Mouse (Mus musculus) MEL (cell line): ENCODE measurements around the gene Fam169b. TPM values are rescaled to one million over a fixed set of nuclear protein-coding genes. Genes with fewer than 3 reads are reported as not detected.

Experiments
- DNase-seq: peaks from one replicate; pipeline ENCODE4 v3.0.0; 2011; ENCODE audit warnings: low read depth, low spot score
- H3K27ac ChIP-seq: 2 replicates; pipeline ENCODE4 v1.5.1; 2012; ENCODE audit warnings: low read depth, mild to moderate bottlenecking, control low read depth, low read length, moderate library complexity; ENCODE audit not compliant: control insufficient read depth
- H3K27me3 ChIP-seq, 2 experiments: fragments of 150-350 bp in 1 of 2; sonication (generic) in 1 of 2; 2 replicates each; pipeline ENCODE4 v1.6.1; 2012; ENCODE audit warnings: low read length in 2 of 2, mild to moderate bottlenecking in 2 of 2, improper control_type of control experiment in 1 of 2, moderate library complexity in 1 of 2; ENCODE audit not compliant: insufficient read depth in 2 of 2, control insufficient read depth in 1 of 2
- H3K36me3 ChIP-seq, 2 experiments: 2 replicates each; pipeline ENCODE4 v1.6.1; 2012 to 2014; ENCODE audit warnings: low read length in 2 of 2, improper control_type of control experiment in 1 of 2, inconsistent platforms in 1 of 2, mild to moderate bottlenecking in 1 of 2; ENCODE audit not compliant: insufficient read depth in 2 of 2, control insufficient read depth in 1 of 2
- H3K4me1 ChIP-seq, 2 experiments: fragments of 150-350 bp in 1 of 2; sonication (generic) in 1 of 2; 2 replicates each; pipeline ENCODE4 v1.6.1; 2012; ENCODE audit warnings: low read length in 2 of 2, improper control_type of control experiment in 1 of 2, mild to moderate bottlenecking in 1 of 2; ENCODE audit not compliant: insufficient read depth in 2 of 2, control insufficient read depth in 1 of 2
- H3K4me3 ChIP-seq, 2 experiments: fragments of 150-350 bp in 1 of 2; sonication (generic) in 1 of 2; 2 replicates each; pipeline ENCODE4 v1.5.1; 2012; ENCODE audit warnings: low read depth in 2 of 2, low read length in 2 of 2, mild to moderate bottlenecking in 2 of 2, moderate library complexity in 2 of 2, control low read depth in 1 of 2, improper control_type of control experiment in 1 of 2; ENCODE audit not compliant: control insufficient read depth in 1 of 2, insufficient read depth in 1 of 2
- H3K79me2 ChIP-seq: 2 replicates; pipeline ENCODE4 v1.6.1; 2012; ENCODE audit warnings: mild to moderate bottlenecking, low read length, moderate library complexity; ENCODE audit not compliant: control insufficient read depth, poor library complexity, insufficient read depth
- H3K9ac ChIP-seq: 2 replicates; pipeline ENCODE4 v1.6.1; 2012; ENCODE audit warnings: low read depth, mild to moderate bottlenecking, control low read depth, low read length, moderate library complexity; ENCODE audit not compliant: control insufficient read depth, poor library complexity, severe bottlenecking
- H3K9me3 ChIP-seq: fragments of 150-350 bp; sonication (generic); replicated peaks from 2 replicates; pipeline ENCODE4 v1.6.1; 2012; ENCODE audit warnings: mild to moderate bottlenecking, low read length, improper control_type of control experiment, moderate library complexity; ENCODE audit not compliant: insufficient read depth
- CTCF ChIP-seq, 3 experiments: IDR thresholded peaks in 2 of 3; conservative IDR thresholded peaks in 1 of 3; 2 replicates each; pipeline ENCODE4 v1.5.1; 2011 to 2012; ENCODE audit warnings: low read length in 3 of 3, low read depth in 2 of 3, mild to moderate bottlenecking in 2 of 3, improper control_type of control experiment in 1 of 3, inconsistent platforms in 1 of 3, mixed read lengths in 1 of 3, moderate library complexity in 1 of 3; ENCODE audit not compliant: control insufficient read depth in 1 of 3, insufficient read depth in 1 of 3, poor library complexity in 1 of 3, severe bottlenecking in 1 of 3
- EP300 ChIP-seq, 2 experiments: IDR thresholded peaks; 2 replicates each; pipeline ENCODE4 v1.6.1; 2011; ENCODE audit warnings: improper control_type of control experiment in 2 of 2, low read length in 2 of 2, low read depth in 1 of 2, mild to moderate bottlenecking in 1 of 2
- ETS1 ChIP-seq: IDR thresholded peaks from 2 replicates; pipeline ENCODE4 v1.6.1; 2012; ENCODE audit warnings: low read depth, mild to moderate bottlenecking, inconsistent platforms, low read length, improper control_type of control experiment, moderate library complexity
- GABPA ChIP-seq: IDR thresholded peaks from 2 replicates; pipeline ENCODE4 v1.6.1; 2012; ENCODE audit warnings: low read depth, mild to moderate bottlenecking, inconsistent platforms, low read length, improper control_type of control experiment, moderate library complexity
- GATA1 ChIP-seq: IDR thresholded peaks from 2 replicates; pipeline ENCODE4 v1.6.1; 2011; ENCODE audit warnings: low read depth, low read length, improper control_type of control experiment
- HCFC1 ChIP-seq: IDR thresholded peaks from 2 replicates; pipeline ENCODE4 v1.6.1; 2012; ENCODE audit warnings: low read depth, mild to moderate bottlenecking, inconsistent platforms, low read length, improper control_type of control experiment, moderate library complexity
- KAT2A ChIP-seq: conservative IDR thresholded peaks from 2 replicates; pipeline ENCODE4 v1.6.1; 2012; ENCODE audit warnings: low read depth, low read length, improper control_type of control experiment, inconsistent platforms
- MAX ChIP-seq: IDR thresholded peaks from 2 replicates; pipeline ENCODE4 v1.6.1; 2011; ENCODE audit warnings: low read length, improper control_type of control experiment
- MXI1 ChIP-seq: IDR thresholded peaks from 2 replicates; pipeline ENCODE4 v1.6.1; 2011; ENCODE audit warnings: mild to moderate bottlenecking, low read depth, low read length, improper control_type of control experiment
- MYC ChIP-seq: IDR thresholded peaks from 2 replicates; pipeline ENCODE4 v1.6.1; 2011; ENCODE audit warnings: low read depth, mild to moderate bottlenecking, low read length, improper control_type of control experiment, moderate library complexity
- NRF1 ChIP-seq: IDR thresholded peaks from 2 replicates; pipeline ENCODE4 v1.6.1; 2014; ENCODE audit warnings: low read depth, mild to moderate bottlenecking, inconsistent platforms, low read length, improper control_type of control experiment, moderate library complexity; ENCODE audit not compliant: poor library complexity, insufficient read depth, severe bottlenecking
- POLR2AphosphoS2 ChIP-seq: IDR thresholded peaks from 2 replicates; pipeline ENCODE4 v1.6.1; 2011; ENCODE audit warnings: low read length, improper control_type of control experiment
- POLR2AphosphoS5 ChIP-seq: IDR thresholded peaks from 2 replicates; pipeline ENCODE4 v1.6.1; 2012; ENCODE audit warnings: low read depth, borderline replicate concordance, mild to moderate bottlenecking, inconsistent platforms, low read length, moderate library complexity, mixed read lengths
- RCOR1 ChIP-seq: IDR thresholded peaks from 2 replicates; pipeline ENCODE4 v1.6.1; 2012; ENCODE audit warnings: low read depth, mild to moderate bottlenecking, inconsistent platforms, low read length, improper control_type of control experiment
- SIN3A ChIP-seq: IDR thresholded peaks from 2 replicates; pipeline ENCODE4 v1.6.1; 2012; ENCODE audit warnings: low read length, improper control_type of control experiment, inconsistent platforms
- SMC3 ChIP-seq: IDR thresholded peaks from 2 replicates; pipeline ENCODE4 v1.6.1; 2011; ENCODE audit warnings: low read depth, low read length, improper control_type of control experiment
- TAL1 ChIP-seq: IDR thresholded peaks from 2 replicates; pipeline ENCODE4 v1.6.1; 2012; ENCODE audit warnings: mild to moderate bottlenecking, inconsistent platforms, low read length, moderate library complexity, mixed read lengths
- TBP ChIP-seq: IDR thresholded peaks from 2 replicates; pipeline ENCODE4 v1.8.0; 2011; ENCODE audit warnings: low read depth, low read length, improper control_type of control experiment
- TCF12 ChIP-seq: IDR thresholded peaks from 2 replicates; pipeline ENCODE4 v1.6.1; 2014; ENCODE audit warnings: low read depth, mild to moderate bottlenecking, inconsistent platforms, low read length, improper control_type of control experiment, moderate library complexity
- UBTF ChIP-seq: IDR thresholded peaks from 2 replicates; pipeline ENCODE4 v1.6.1; 2012; ENCODE audit warnings: low read depth, mild to moderate bottlenecking, inconsistent platforms, low read length, improper control_type of control experiment, moderate library complexity, borderline replicate concordance; ENCODE audit not compliant: insufficient read depth
- ZKSCAN1 ChIP-seq: IDR thresholded peaks from 2 replicates; pipeline ENCODE4 v1.6.1; 2012; ENCODE audit warnings: low read depth, mild to moderate bottlenecking, inconsistent platforms, low read length, improper control_type of control experiment, moderate library complexity
- ZMIZ1 ChIP-seq: IDR thresholded peaks from 2 replicates; pipeline ENCODE4 v1.6.1; 2012; ENCODE audit warnings: low read depth, mild to moderate bottlenecking, inconsistent platforms, low read length, improper control_type of control experiment, moderate library complexity
- ZNF384 ChIP-seq: IDR thresholded peaks from 2 replicates; pipeline ENCODE4 v1.6.1; 2012; ENCODE audit warnings: low read depth, mild to moderate bottlenecking, inconsistent platforms, low read length, improper control_type of control experiment
- polyA plus RNA-seq, 2 experiments: library from polyadenylated mRNA; stranded (reverse) in 1 of 2; unstranded in 1 of 2; fragments of >175 nt in 1 of 2; fragments of >200 nt in 1 of 2; gene quantifications; 2 replicates each; pipeline versions ENCODE4 v1.2.1 to v1.2.4; 2012; ENCODE audit warnings: low replicate concordance in 2 of 2, low read depth in 1 of 2; ENCODE audit not compliant: insufficient read length in 2 of 2, insufficient read depth in 1 of 2, missing spikeins in 1 of 2
- total RNA-seq: library from RNA; depleted of rRNA; stranded (reverse); fragments of 300-350 nt; gene quantifications from 2 replicates; pipeline ENCODE4 v1.2.3, GENCODE M21; 2012

Gene Fam169b
- total and polyA plus RNA-seq, 3 experiments = not detected

DNA sequence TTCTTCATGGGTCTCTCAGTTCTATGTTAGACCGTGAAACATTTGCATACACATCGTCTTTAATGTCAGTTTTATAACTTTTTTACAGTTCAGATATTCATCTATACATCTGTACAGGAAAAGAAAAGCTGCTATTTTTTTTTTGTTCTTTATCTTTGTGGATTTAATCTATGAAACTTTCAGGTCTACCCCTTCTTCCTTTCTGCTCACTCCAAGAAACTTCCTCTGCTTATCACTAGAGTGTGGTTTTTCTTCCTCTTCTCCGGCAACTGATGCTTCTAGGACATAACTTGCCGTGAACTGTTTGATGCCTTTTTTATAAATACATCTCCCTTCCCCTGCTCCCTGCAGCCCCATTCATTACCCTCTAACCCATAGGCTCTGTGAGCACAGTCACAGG lies 46.0 kb upstream of the Fam169b start:
- Histone ChIP-seq H3K27me3 (no peaks in the 10 kb centered on the region), H3K27ac (no peak overlapping the region), H3K4me3 (no peak overlapping the region), H3K4me1 (peaks cover 2 to 19% of the 10 kb centered on the region in 2 experiments; a peak in 2 of 4 replicates), H3K36me3 (peaks cover 0 to 20% of the 10 kb centered on the region in 2 experiments; a peak in 3 of 4 replicates), H3K9ac (no peak overlapping the region), H3K9me3 (no peaks in the 10 kb centered on the region)
- peak; percentile 38 for DNase-seq
- TF ChIP-seq GATA1 (peak; percentile 77), TCF12 (peak; percentile 46; the same call in 1 of the 2 replicates), SIN3A (0 out of 2 replicates have a peak, but pooled peaks have one; percentile 24), RCOR1 (peak; percentile 72), POLR2AphosphoS2 (no peak), ETS1 (0 out of 2 replicates have a peak, but pooled peaks have one; percentile 29), POLR2AphosphoS5 (no peak), EP300 (IDR thresholded peaks at IDR 0.05; ENCODE audit: low read depth in 1 of 2, low read length in 2 of 2) (peak; percentile 56 to 68), ZNF384 (peak; percentile 82), GABPA (no peak)
- TF ChIP-seq, all 39 proteins: peak for 7
- H3K79me2 ChIP-seq = no peaks in the 10 kb centered on the region

DNA sequence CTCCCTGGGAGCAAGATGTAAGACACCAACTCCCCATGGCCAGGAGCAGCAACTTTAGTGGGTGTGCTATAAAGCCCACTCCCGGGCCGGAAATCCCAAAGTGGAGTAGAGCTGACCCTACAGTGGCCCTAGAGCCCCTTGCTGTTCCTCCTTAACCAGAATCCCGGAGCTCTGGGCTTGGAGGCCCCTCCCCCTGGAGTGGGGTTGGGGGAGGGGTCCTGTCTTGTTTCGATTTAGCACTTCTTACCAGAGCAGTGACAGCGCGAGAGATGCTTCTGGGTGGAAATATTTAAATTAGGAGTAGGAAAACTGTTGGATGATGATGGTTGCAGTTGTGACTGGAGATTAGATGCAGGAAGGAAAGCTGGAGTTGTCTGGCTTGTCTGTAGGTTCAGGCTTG lies 45.1 kb upstream of the Fam169b start:
- Histone ChIP-seq H3K27ac (no peak overlapping the region), H3K9me3 (no peaks in the 10 kb centered on the region), H3K4me1 (peaks cover 2 to 19% of the 10 kb centered on the region in 2 experiments; a peak in 2 of 4 replicates), H3K9ac (no peak overlapping the region), H3K79me2 (no peaks in the 10 kb centered on the region), H3K36me3 (peaks cover 0 to 20% of the 10 kb centered on the region in 2 experiments; a peak in 3 of 4 replicates), H3K4me3 (no peak overlapping the region), H3K27me3 (no peaks in the 10 kb centered on the region)
- no peak for TF ChIP-seq TBP
- no peak for TF ChIP-seq MXI1
- no peak for TF ChIP-seq MAX
- no peak for TF ChIP-seq MYC
- no peak for TF ChIP-seq CTCF (IDR thresholded peaks at IDR 0.05 in 2 of 3, conservative IDR thresholded peaks at IDR 0.05 in 1 of 3; ENCODE audit: control insufficient read depth in 1 of 3, insufficient read depth in 1 of 3, low read depth in 2 of 3, low read length in 3 of 3, poor library complexity in 1 of 3, severe bottlenecking in 1 of 3)
- TF ChIP-seq TCF12 = no peak
- TF ChIP-seq UBTF = no peak
- TF ChIP-seq NRF1 = no peak
- TF ChIP-seq TAL1 = no peak
- TF ChIP-seq ETS1 = no peak
- no peak for TF ChIP-seq ZKSCAN1
- TF ChIP-seq ZMIZ1 = no peak
- no peak for TF ChIP-seq SMC3
- no peak for TF ChIP-seq KAT2A
- no peak for TF ChIP-seq SIN3A
- TF ChIP-seq HCFC1 = no peak
- no peak for DNase-seq
